Mouse (Mus musculus) spleen, adult 2 months (tissue): ENCODE results near the gene Grasp. TPM values are rescaled to one million over a fixed set of nuclear protein-coding genes. Genes with fewer than 3 reads are reported as not detected.

Experiments used
- DNase-seq, 2 experiments: peaks; one replicate each; pipeline versions ENCODE4 v3.0.0 to v3.0.0-alpha.2; 2012 to 2021; ENCODE audit warnings: low spot score in 2 of 2, low read depth in 1 of 2
- H3K27ac ChIP-seq: fragments of 200-500 bp; 2 replicates; pipeline ENCODE4 v1.5.1; 2012; ENCODE audit warnings: low read length, inconsistent platforms; ENCODE audit not compliant: insufficient read depth
- H3K27me3 ChIP-seq: fragments of 200-500 bp; 2 replicates; pipeline ENCODE4 v1.6.1; 2012; ENCODE audit warnings: mild to moderate bottlenecking, moderate library complexity, low read length, inconsistent platforms; ENCODE audit not compliant: control insufficient read depth, insufficient read depth
- H3K36me3 ChIP-seq: fragments of 200-500 bp; 2 replicates; pipeline ENCODE4 v1.6.1; 2012; ENCODE audit warnings: mild to moderate bottlenecking, low read length, inconsistent platforms; ENCODE audit not compliant: control insufficient read depth, insufficient read depth
- H3K4me1 ChIP-seq: fragments of 200-500 bp; 2 replicates; pipeline ENCODE4 v1.6.1; 2011; ENCODE audit warnings: inconsistent platforms; ENCODE audit not compliant: control insufficient read depth, insufficient read depth, insufficient read length
- H3K4me3 ChIP-seq: fragments of 200-500 bp; 2 replicates; pipeline ENCODE4 v1.5.1; 2011; ENCODE audit warnings: mild to moderate bottlenecking, inconsistent platforms; ENCODE audit not compliant: insufficient read depth, insufficient read length; ENCODE audit errors: extremely low read depth
- CTCF ChIP-seq: fragments of 200-500 bp; IDR thresholded peaks from 2 replicates; pipeline ENCODE4 v1.5.1; 2011; ENCODE audit warnings: mild to moderate bottlenecking, inconsistent platforms; ENCODE audit not compliant: insufficient read depth, insufficient read length, insufficient replicate concordance; ENCODE audit errors: extremely low read depth
- POLR2A ChIP-seq: fragments of 200-500 bp; IDR thresholded peaks from 2 replicates; pipeline ENCODE4 v1.6.1; 2011; ENCODE audit warnings: low read depth, low read length, inconsistent platforms
- WGBS: fragments of 180-500 bp; shearing (Covaris S2); methylation state at CpG from one replicate; pipeline ENCODE4 v1.1.7; 2018; 5-methylcytosine and 5-hydroxymethylcytosine counted together
- polyA plus RNA-seq: library from polyadenylated mRNA; depleted of rRNA; stranded (reverse); fragments of >200 nt; gene quantifications from 2 replicates; pipeline ENCODE4 v1.2.3, GENCODE M21; 2012

The Grasp gene
- polyA plus RNA-seq, 1 experiment = 5.6 TPM

DNA sequence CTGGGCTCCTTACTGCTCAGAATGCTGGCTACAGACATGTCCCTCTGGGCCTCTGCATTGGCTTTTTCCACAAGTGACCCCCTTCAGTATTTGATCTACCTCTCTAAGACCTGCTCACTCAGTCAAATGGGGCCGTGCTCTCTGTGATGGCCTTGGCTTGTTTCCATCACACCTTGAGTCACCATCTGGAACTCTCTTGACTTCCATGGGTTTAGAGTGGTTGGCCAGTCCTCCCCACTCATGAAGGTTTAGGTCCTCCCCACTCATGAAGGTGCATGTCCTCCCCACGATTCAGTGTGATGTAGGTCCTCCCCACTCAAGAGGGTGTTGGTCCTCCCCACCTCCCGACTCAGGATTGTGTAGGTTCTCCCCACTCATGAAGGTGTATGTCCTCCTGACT, 9.2 kb downstream of the Grasp start:
- WGBS = 84% methylated on average over 3 of the region's 3 CpGs
- no peaks in the 10 kb centered on the region; the same call in 1 of the 2 replicates for H3K4me1 ChIP-seq
- no peak for TF ChIP-seq POLR2A
- no peak for TF ChIP-seq CTCF
- H3K27me3 ChIP-seq = no peaks in the 10 kb centered on the region
- H3K36me3 ChIP-seq = no peaks in the 10 kb centered on the region; the same call in 1 of the 2 replicates
- no peak overlapping the region for H3K27ac ChIP-seq
- DNase-seq = no peak
- no peak overlapping the region for H3K4me3 ChIP-seq

DNA sequence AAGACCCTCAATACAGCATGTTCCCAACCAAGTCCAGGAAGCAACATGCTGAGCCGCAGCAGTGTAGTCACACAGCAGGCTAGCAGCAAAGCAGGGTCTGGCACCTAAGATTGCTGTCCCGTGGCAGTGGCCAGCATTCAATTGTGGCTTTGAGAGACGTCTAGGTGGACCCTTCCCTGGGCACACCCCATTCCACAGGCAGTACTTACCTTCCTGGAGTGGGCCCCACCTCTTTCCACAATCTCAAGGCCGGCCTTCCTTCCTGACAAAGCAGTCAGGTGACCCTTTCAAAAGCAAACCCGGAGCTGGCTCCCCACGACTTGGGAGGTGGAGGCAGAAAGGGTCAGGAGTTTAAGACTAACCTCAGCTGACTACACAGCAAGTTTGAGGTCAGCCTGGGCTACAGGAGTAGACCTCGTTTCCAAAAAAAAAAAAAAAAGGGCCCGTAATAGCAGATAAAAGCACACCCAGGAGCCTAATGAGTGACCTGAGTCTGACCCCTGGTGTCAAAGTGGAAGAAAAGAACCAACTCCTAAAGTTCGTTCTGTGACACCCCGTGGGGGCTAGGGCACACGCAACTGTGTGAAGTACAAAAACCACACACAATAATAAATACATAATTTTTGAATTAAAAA, 9.8 kb downstream of the Grasp start:
- Histone ChIP-seq H3K27ac (no peak overlapping the region), H3K4me3 (no peak overlapping the region), H3K27me3 (no peaks in the 10 kb centered on the region), H3K4me1 (no peaks in the 10 kb centered on the region; the same call in 1 of the 2 replicates), H3K36me3 (no peaks in the 10 kb centered on the region)
- WGBS = 44% methylated on average over 11 of the region's 11 CpGs
- DNase-seq = no peak
- TF ChIP-seq CTCF (no peak), POLR2A (no peak)

DNA sequence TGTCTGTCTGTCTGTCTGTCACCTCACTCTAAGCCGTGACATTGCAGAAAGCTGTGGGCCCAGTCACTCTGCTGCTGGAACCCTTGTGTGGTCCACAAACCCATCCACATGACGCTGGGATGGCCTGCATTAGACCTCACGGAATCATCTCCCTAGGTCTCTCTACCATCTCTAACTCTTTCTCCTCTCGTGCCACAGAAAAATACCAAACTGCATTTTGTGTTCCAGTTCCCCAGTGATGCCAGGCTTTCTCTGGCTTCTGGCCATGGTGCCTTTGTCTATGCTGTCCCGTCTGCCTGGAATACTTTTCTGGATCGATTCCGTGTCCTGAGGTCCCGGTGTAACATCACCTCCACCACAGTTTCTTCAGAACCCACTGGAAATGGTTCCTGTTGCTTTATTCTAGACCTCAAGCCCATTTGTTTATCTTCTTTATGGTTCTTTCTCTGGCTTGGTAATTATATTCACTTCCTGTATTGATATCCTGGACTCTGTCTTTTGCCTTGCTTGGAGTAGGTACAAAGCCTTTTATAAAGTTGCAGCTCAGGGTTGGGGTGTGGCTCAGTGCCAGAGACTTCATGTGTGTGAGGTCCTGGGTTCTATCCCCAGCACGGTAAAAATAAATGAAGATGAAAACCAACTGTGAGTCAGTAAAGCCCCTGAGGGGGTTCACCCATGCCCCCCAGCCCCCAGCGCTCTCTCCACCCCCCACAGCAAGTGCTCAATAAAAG, 10.8 kb downstream of the Grasp start:
- no peak overlapping the region for H3K4me3 ChIP-seq
- DNase-seq = no peak
- WGBS = 80% methylated on average over 10 of the region's 10 CpGs

GRCm38 (mm10) chr15:101235342-101235698, 11.3 kb downstream of the Grasp start:
- Histone ChIP-seq H3K27ac (no peak overlapping the region), H3K4me1 (no peaks in the 10 kb centered on the region; the same call in 1 of the 2 replicates), H3K27me3 (no peaks in the 10 kb centered on the region), H3K4me3 (no peak overlapping the region), H3K36me3 (no peaks in the 10 kb centered on the region)
- DNase-seq = no peak
- 24% methylated on average over 5 of the region's 5 CpGs for WGBS
- TF ChIP-seq POLR2A (no peak), CTCF (no peak)

More for the DNA sequence above, 10.8 kb downstream of the Grasp start:
- TF ChIP-seq CTCF = no peak
- TF ChIP-seq POLR2A = no peak
- Histone ChIP-seq H3K27me3 (no peaks in the 10 kb centered on the region), H3K36me3 (no peaks in the 10 kb centered on the region), H3K4me1 (no peaks in the 10 kb centered on the region; the same call in 1 of the 2 replicates), H3K27ac (no peak overlapping the region)

DNA sequence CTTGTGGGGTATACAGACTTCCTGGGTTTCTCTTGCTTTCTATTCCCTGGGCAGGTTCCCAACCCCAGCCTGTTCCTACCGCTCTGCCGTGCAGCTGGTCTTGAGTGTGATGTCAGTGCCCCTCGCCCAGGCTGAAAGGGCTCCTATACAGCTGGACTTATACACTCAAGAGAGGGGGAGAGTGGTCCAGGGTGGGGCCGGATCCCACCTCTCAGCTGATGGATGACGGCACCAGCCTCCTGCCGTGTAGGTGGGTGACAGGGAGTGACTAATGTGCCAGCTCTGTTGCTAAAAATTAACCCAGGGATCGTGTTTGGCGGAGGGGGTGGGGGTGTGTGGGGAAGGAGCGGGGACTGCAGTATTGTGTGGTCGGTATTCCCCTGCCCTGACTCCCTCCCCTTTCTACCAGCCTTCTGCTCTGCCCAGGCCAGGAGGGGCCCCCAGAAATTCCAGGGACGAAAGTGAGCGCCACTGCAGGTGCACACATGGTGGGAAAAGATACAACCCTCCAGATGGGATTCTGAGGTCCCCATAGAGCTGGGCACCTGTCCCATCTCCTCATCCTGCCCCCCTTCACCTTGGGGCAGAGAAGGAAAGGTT, 11.8 kb downstream of the Grasp start:
- TF ChIP-seq POLR2A = no peak
- TF ChIP-seq CTCF = no peak
- 42% methylated on average over 12 of the region's 12 CpGs for WGBS
- DNase-seq = no peak
- Histone ChIP-seq H3K4me1 (no peaks in the 10 kb centered on the region; the same call in 1 of the 2 replicates), H3K27me3 (no peaks in the 10 kb centered on the region), H3K36me3 (no peaks in the 10 kb centered on the region), H3K27ac (no peak overlapping the region), H3K4me3 (no peak overlapping the region)

GRCm38 (mm10) chr15:101236878-101237277, 12.9 kb downstream of the Grasp start:
- H3K36me3 ChIP-seq = no peaks in the 10 kb centered on the region
- DNase-seq = peak in 1 of 2 experiments; percentile 72
- TF ChIP-seq POLR2A = no peak
- TF ChIP-seq CTCF = peak; percentile 80
- H3K4me3 ChIP-seq = no peak overlapping the region
- no peak overlapping the region for H3K27ac ChIP-seq
- WGBS = 10% methylated on average over 3 of the region's 3 CpGs
- no peaks in the 10 kb centered on the region for H3K27me3 ChIP-seq
- H3K4me1 ChIP-seq = no peaks in the 10 kb centered on the region
